ENCODE assay signal across 8 mouse cellular contexts in the genomic region with DNA sequence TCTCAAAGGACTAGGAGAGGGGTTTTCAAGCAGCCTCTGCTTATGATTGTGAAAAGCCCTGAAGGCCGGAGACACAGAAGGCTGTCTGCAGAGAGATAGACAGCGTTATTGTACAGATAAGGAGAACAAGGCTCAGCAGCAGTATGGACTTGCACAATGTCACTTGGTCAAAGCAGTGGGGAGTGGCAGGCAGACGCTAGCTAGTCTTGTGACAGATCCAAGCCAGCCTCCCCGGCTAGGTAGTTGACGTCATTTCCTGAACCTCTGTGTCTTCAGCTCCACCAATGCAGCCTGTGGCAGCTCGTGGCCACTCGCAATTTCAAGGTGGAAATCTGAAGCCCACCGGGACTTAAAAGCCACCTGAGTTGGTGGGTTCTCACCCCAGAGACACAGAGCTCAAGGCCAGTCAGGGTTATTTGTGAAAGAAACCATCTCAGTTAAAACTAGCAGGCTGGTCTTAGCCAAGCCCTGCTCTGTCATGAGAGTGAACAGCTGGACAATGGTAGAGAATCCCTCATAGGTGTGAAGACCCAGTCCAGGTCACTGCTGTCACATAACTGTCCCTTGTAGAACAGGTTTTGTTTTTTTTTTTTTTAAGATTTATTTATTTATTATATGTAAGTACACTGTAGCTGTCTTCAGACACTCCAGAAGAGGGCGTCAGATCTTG. TPM values are rescaled to one million over a fixed set of nuclear protein-coding genes. Genes with fewer than 3 reads are reported as not detected.
A peak's percentile ranks its signal among the peaks of the same experiment; 100 is the strongest.
DNase-seq lines count a peak whose midpoint lies in the region; ATAC-seq and TF ChIP-seq lines count a peak whose summit lies in the region.

No protein-coding gene starts in this region.

- WGBS in lung, adult 2 months: 32% methylated on average over 9 of the region's 9 CpGs
- WGBS in heart, embryonic 13.5 days: 14% methylated on average over 8 of the region's 9 CpGs
- WGBS in macrophage (ENCODE audit: missing documents): 8% methylated on average over 9 of the region's 9 CpGs
- 79% methylated on average over 9 of the region's 9 CpGs for WGBS in cerebellum, adult 2 months

- 0 out of 2 replicates have a peak, but pooled peaks have one; percentile 43 for ATAC-seq in heart, embryonic 13.5 days (ENCODE audit: extremely low read depth, insufficient number of reproducible peaks, low FRiP score, low TSS enrichment)

- H3K9me3 ChIP-seq in heart, embryonic 13.5 days: no peaks in the 10 kb centered on the region

- no peaks in the 10 kb centered on the region for H3K36me3 ChIP-seq in heart, embryonic 13.5 days
- no peaks in the 10 kb centered on the region for H3K36me3 ChIP-seq in macrophage (ENCODE audit: inconsistent target)

- TF ChIP-seq POLR2A in lung, adult 2 months (IDR thresholded peaks at IDR 0.05; ENCODE audit: borderline replicate concordance, extremely low read depth, low read depth, low read length): no peak
- no peak for TF ChIP-seq POLR2A in cerebellum, adult 2 months (IDR thresholded peaks at IDR 0.05; ENCODE audit: borderline replicate concordance, insufficient read depth, low read length)

- H3K9ac ChIP-seq in heart, embryonic 13.5 days: peak overlapping the region; percentile 48

- no peaks in the 10 kb centered on the region for H3K27me3 ChIP-seq in heart, embryonic 13.5 days (replicated peaks)
- H3K27me3 ChIP-seq in cerebellum, adult 2 months (ENCODE audit: control insufficient read depth, insufficient read depth, low read length): no peaks in the 10 kb centered on the region

- H3K4me1 ChIP-seq in lung, adult 2 months (ENCODE audit: control insufficient read depth, insufficient read depth, low read length): no peaks in the 10 kb centered on the region
- peaks cover 19% of the 10 kb centered on the region for H3K4me1 ChIP-seq in heart, embryonic 13.5 days
- H3K4me1 ChIP-seq in cerebellum, adult 2 months (ENCODE audit: control insufficient read depth, insufficient read depth, low read length): no peaks in the 10 kb centered on the region

- TF ChIP-seq CTCF in lung, adult 2 months (IDR thresholded peaks at IDR 0.05; ENCODE audit: insufficient read depth, low read length): no peak
- no peak for TF ChIP-seq CTCF in cerebellum, adult 2 months (IDR thresholded peaks at IDR 0.05; ENCODE audit: borderline replicate concordance, insufficient read depth, low read depth, low read length)

- H3K4me2 ChIP-seq in heart, embryonic 13.5 days: peak overlapping the region; percentile 47

- H3K27ac ChIP-seq in heart, embryonic 13.5 days (replicated peaks): peak overlapping the region; percentile 72
- peak overlapping the region; percentile 92 for H3K27ac ChIP-seq in macrophage
- no peak overlapping the region for H3K27ac ChIP-seq in cerebellum, adult 2 months (ENCODE audit: insufficient read depth, low read length)

- peaks cover 72% of the 10 kb centered on the region for H3K79me2 ChIP-seq in macrophage (ENCODE audit: inconsistent target)

- H3K4me3 ChIP-seq in lung, adult 2 months (replicated peaks; ENCODE audit: extremely low read depth, low read depth, low read length): no peak overlapping the region
- no peak overlapping the region for H3K4me3 ChIP-seq in heart, embryonic 13.5 days
- no peak overlapping the region for H3K4me3 ChIP-seq in macrophage (ENCODE audit: inconsistent target)
- no peak overlapping the region for H3K4me3 ChIP-seq in cerebellum, adult 2 months (replicated peaks; ENCODE audit: insufficient read depth, low read depth, low read length)

- DNase-seq in lung, adult 18-20 months: peak; percentile 71 to 72
- no peak for DNase-seq in lung, adult 2 months
- peak; percentile 55 to 73 for DNase-seq in thymus, postnatal 36 days
- DNase-seq in right cerebral cortex, postnatal 4 days: no peak
- no peak for DNase-seq in cerebellum, adult 2 months
- DNase-seq in testis, postnatal 14 days (ENCODE audit: low spot score): no peak

RNA-seq across cellular contexts. Expression of a gene that starts 3.3 kb away (rescaled TPM):
- polyA plus RNA-seq in lung, adult 2 months (2012; rRNA removed): 7.3 and 9.1 TPM in 2 replicates
- 0.29 and 0.36 TPM in 2 replicates for polyA plus RNA-seq in heart, embryonic 13.5 days (2015; fragmentation: Nextera tagmentation; extraction: Ambion mirVana)
- 10 to 100 TPM in 2 of 26 experiments, 1 to 10 TPM in 17, under 1 TPM in 6, not detected in 1; 0.29 to 13.9 (median 2.3) TPM for total RNA-seq in macrophage (2018; cell fraction: chromatin; rRNA removed)
- 10 to 100 TPM in 15 of 26 experiments, 1 to 10 TPM in 11; 1.3 to 26.0 (median 11.6) TPM for total RNA-seq in macrophage (2018; cell fraction: cytosol; rRNA removed)
- total RNA-seq in macrophage (2018; cell fraction: nucleus; rRNA removed): 10 to 100 TPM in 14 of 26 experiments, 1 to 10 TPM in 11, under 1 TPM in 1; 0.48 to 28.5 (median 10.9) TPM
- 9.0 to 20.9 TPM (median 11.2 TPM) in 3 replicates for polyA plus RNA-seq in macrophage (2018)
- polyA plus RNA-seq in cerebellum, adult 2 months (2012; rRNA removed): 0.05 and 0.06 TPM in 2 replicates

RNA-seq across cellular contexts. Expression of a gene that starts 22.0 kb away (rescaled TPM):
- 51.5 and 64.0 TPM in 2 replicates for polyA plus RNA-seq in lung, adult 2 months (2012; rRNA removed)
- 46.0 and 47.9 TPM in 2 replicates for polyA plus RNA-seq in heart, embryonic 13.5 days (2015; fragmentation: Nextera tagmentation; extraction: Ambion mirVana)
- 100 to 1,000 TPM in 11 of 26 experiments, 10 to 100 TPM in 15; 17.9 to 210 (median 80.2) TPM for total RNA-seq in macrophage (2018; cell fraction: chromatin; rRNA removed)
- 100 to 1,000 TPM in 10 of 26 experiments, 10 to 100 TPM in 16; 62.4 to 180 (median 86.0) TPM for total RNA-seq in macrophage (2018; cell fraction: cytosol; rRNA removed)
- total RNA-seq in macrophage (2018; cell fraction: nucleus; rRNA removed): 100 to 1,000 TPM in 8 of 26 experiments, 10 to 100 TPM in 18; 31.1 to 178 (median 73.6) TPM
- 158 to 239 TPM (median 178 TPM) in 3 replicates for polyA plus RNA-seq in macrophage (2018)
- polyA plus RNA-seq in cerebellum, adult 2 months (2012; rRNA removed): 46.5 and 47.9 TPM in 2 replicates

RNA-seq across cellular contexts. Expression of a gene that starts 24.9 kb away (rescaled TPM):
- polyA plus RNA-seq in lung, adult 2 months (2012; rRNA removed): 13.6 and 21.0 TPM in 2 replicates
- polyA plus RNA-seq in heart, embryonic 13.5 days (2015; fragmentation: Nextera tagmentation; extraction: Ambion mirVana): 114 and 125 TPM in 2 replicates
- 100 to 1,000 TPM in 6 of 26 experiments, 10 to 100 TPM in 20; 27.7 to 186 (median 67.0) TPM for total RNA-seq in macrophage (2018; cell fraction: chromatin; rRNA removed)
- 100 to 1,000 TPM in 13 of 26 experiments, 10 to 100 TPM in 13; 52.1 to 171 (median 102) TPM for total RNA-seq in macrophage (2018; cell fraction: cytosol; rRNA removed)
- 100 to 1,000 TPM in 8 of 26 experiments, 10 to 100 TPM in 18; 40.7 to 152 (median 92.0) TPM for total RNA-seq in macrophage (2018; cell fraction: nucleus; rRNA removed)
- polyA plus RNA-seq in macrophage (2018): 74.9 to 124 TPM (median 112 TPM) in 3 replicates
- 59.7 and 61.5 TPM in 2 replicates for polyA plus RNA-seq in cerebellum, adult 2 months (2012; rRNA removed)

RNA-seq across cellular contexts. Expression of a gene that starts 43.0 kb away (rescaled TPM):
- polyA plus RNA-seq in lung, adult 2 months (2012; rRNA removed): 72.6 and 84.9 TPM in 2 replicates
- polyA plus RNA-seq in heart, embryonic 13.5 days (2015; fragmentation: Nextera tagmentation; extraction: Ambion mirVana): 130 and 140 TPM in 2 replicates
- 100 to 1,000 TPM; 133 to 333 (median 221) TPM for total RNA-seq in macrophage (2018; cell fraction: chromatin; rRNA removed)
- total RNA-seq in macrophage (2018; cell fraction: cytosol; rRNA removed): 10 to 100 TPM; 36.4 to 57.5 (median 44.8) TPM
- total RNA-seq in macrophage (2018; cell fraction: nucleus; rRNA removed): 100 to 1,000 TPM; 102 to 294 (median 170) TPM
- polyA plus RNA-seq in macrophage (2018): 50.4 to 69.4 TPM (median 56.2 TPM) in 3 replicates
- 54.7 and 61.5 TPM in 2 replicates for polyA plus RNA-seq in cerebellum, adult 2 months (2012; rRNA removed)

RNA-seq across cellular contexts. Expression of a gene that starts 47.7 kb away (rescaled TPM):
- polyA plus RNA-seq in lung, adult 2 months (2012; rRNA removed): 43.8 and 49.6 TPM in 2 replicates
- polyA plus RNA-seq in heart, embryonic 13.5 days (2015; fragmentation: Nextera tagmentation; extraction: Ambion mirVana): 73.0 and 81.6 TPM in 2 replicates
- 100 to 1,000 TPM in 8 of 26 experiments, 10 to 100 TPM in 18; 25.9 to 210 (median 73.0) TPM for total RNA-seq in macrophage (2018; cell fraction: chromatin; rRNA removed)
- 10 to 100 TPM; 25.9 to 74.0 (median 39.7) TPM for total RNA-seq in macrophage (2018; cell fraction: cytosol; rRNA removed)
- total RNA-seq in macrophage (2018; cell fraction: nucleus; rRNA removed): 100 to 1,000 TPM in 4 of 26 experiments, 10 to 100 TPM in 22; 19.2 to 124 (median 43.3) TPM
- polyA plus RNA-seq in macrophage (2018): 34.9 to 87.9 TPM (median 66.0 TPM) in 3 replicates
- polyA plus RNA-seq in cerebellum, adult 2 months (2012; rRNA removed): 86.9 and 98.7 TPM in 2 replicates

Comparison
In these comparisons a context has a peak if more than half of its experiments do, and no peak if none do; other contexts are left out.
1. DNase-seq: peak in lung, adult 18-20 months (2 of 2) and thymus, postnatal 36 days (2 of 2); none in lung, adult 2 months (single experiment), right cerebral cortex, postnatal 4 days (single experiment), cerebellum, adult 2 months (0 of 2) and testis, postnatal 14 days (single experiment).